Mouse (Mus musculus): ENCODE results near the gene Zfyve27. TPM values are rescaled to one million over a fixed set of nuclear protein-coding genes. Genes with fewer than 3 reads are reported as not detected.

Gene Zfyve27
- total RNA-seq, 2 experiments from 2014 or later, result 61.4 to 63.9 TPM

- peak; percentile 78 to 79 for DNase-seq (ENCODE audit: low spot score in 2 of 2)
Observed at GRCm38 (mm10) chr19:42170025-42170969, 6.5 kb downstream of the Zfyve27 start.

- DNase-seq (ENCODE audit: low spot score in 2 of 2), result no peak
Observed at GRCm38 (mm10) chr19:42176841-42177240, 13.1 kb downstream of the Zfyve27 start.

GRCm38 (mm10) chr19:42177461-42177860 lies 13.7 kb downstream of the Zfyve27 start:
- no peak for DNase-seq (ENCODE audit: low spot score in 2 of 2)

- DNase-seq (ENCODE audit: low spot score in 2 of 2), result no peak
Observed at GRCm38 (mm10) chr19:42179356-42179755, 15.6 kb downstream of the Zfyve27 start.

GRCm38 (mm10) chr19:42182673-42183072 lies 18.9 kb downstream of the Zfyve27 start:
- no peak for DNase-seq (ENCODE audit: low spot score in 2 of 2)

GRCm38 (mm10) chr19:42189735-42190134 lies 26.0 kb downstream of the Zfyve27 start:
- no peak for DNase-seq (ENCODE audit: low spot score in 2 of 2)

GRCm38 (mm10) chr19:42190494-42190893 lies 26.7 kb downstream of the Zfyve27 start:
- peak in 1 of 2 experiments; percentile 46 for DNase-seq (ENCODE audit: low spot score in 2 of 2)

GRCm38 (mm10) chr19:42193311-42193710 lies 29.6 kb downstream of the Zfyve27 start:
- DNase-seq (ENCODE audit: low spot score in 2 of 2), result no peak

- DNase-seq (ENCODE audit: low spot score in 2 of 2), result no peak
Observed at GRCm38 (mm10) chr19:42196378-42196777, 32.6 kb downstream of the Zfyve27 start.

- no peak for DNase-seq (ENCODE audit: low spot score in 2 of 2)
Observed at GRCm38 (mm10) chr19:42197066-42197465, 33.3 kb downstream of the Zfyve27 start.

GRCm38 (mm10) chr19:42198026-42198425 lies 34.3 kb downstream of the Zfyve27 start:
- DNase-seq (ENCODE audit: low spot score in 2 of 2), result no peak

GRCm38 (mm10) chr19:42201696-42202381 lies 38.1 kb downstream of the Zfyve27 start, which contains the start of gene Sfrp5:
Gene Sfrp5 (minus strand): TSS chr19:42202252.
- no peak for DNase-seq (ENCODE audit: low spot score in 2 of 2)

- DNase-seq (ENCODE audit: low spot score in 2 of 2), result no peak
Observed at GRCm38 (mm10) chr19:42202467-42202866, 38.7 kb downstream of the Zfyve27 start.

- no peak for DNase-seq (ENCODE audit: low spot score in 2 of 2)
Observed at GRCm38 (mm10) chr19:42204306-42204705, 40.6 kb downstream of the Zfyve27 start.

- no peak for DNase-seq (ENCODE audit: low spot score in 2 of 2)
Observed at GRCm38 (mm10) chr19:42205201-42205600, 41.5 kb downstream of the Zfyve27 start.

GRCm38 (mm10) chr19:42209485-42209884 lies 45.7 kb downstream of the Zfyve27 start:
- DNase-seq (ENCODE audit: low spot score in 2 of 2), result no peak

GRCm38 (mm10) chr19:42209976-42210375 lies 46.2 kb downstream of the Zfyve27 start:
- DNase-seq (ENCODE audit: low spot score in 2 of 2), result no peak

GRCm38 (mm10) chr19:42211936-42212335 lies 48.2 kb downstream of the Zfyve27 start:
- no peak for DNase-seq (ENCODE audit: low spot score in 2 of 2)

GRCm38 (mm10) chr19:42214601-42215000 lies 50.9 kb downstream of the Zfyve27 start:
- no peak for DNase-seq (ENCODE audit: low spot score in 2 of 2)

- no peak for DNase-seq (ENCODE audit: low spot score in 2 of 2)
Observed at GRCm38 (mm10) chr19:42216699-42217373, 53.1 kb downstream of the Zfyve27 start.

GRCm38 (mm10) chr19:42217374-42217763 lies 53.6 kb downstream of the Zfyve27 start:
- DNase-seq (ENCODE audit: low spot score in 2 of 2), result peak in 1 of 2 experiments; percentile 31
